Mouse (Mus musculus) small intestine, adult 2 months (tissue): ENCODE results near the gene E130308A19Rik.

Source experiments
- CTCF ChIP-seq: fragments of 200-500 bp; IDR thresholded peaks from 2 replicates; pipeline ENCODE4 v1.5.1; 2012; ENCODE audit warnings: low read depth, mild to moderate bottlenecking, control low read depth, inconsistent platforms, low read length, moderate library complexity, mixed read lengths; ENCODE audit not compliant: insufficient replicate concordance, insufficient read length; ENCODE audit errors: extremely low read depth
- POLR2A ChIP-seq: fragments of 200-500 bp; IDR thresholded peaks from 2 replicates; pipeline ENCODE4 v1.6.1; 2012; ENCODE audit warnings: low read depth, mild to moderate bottlenecking, control low read depth, inconsistent platforms, low read length, moderate library complexity

DNA sequence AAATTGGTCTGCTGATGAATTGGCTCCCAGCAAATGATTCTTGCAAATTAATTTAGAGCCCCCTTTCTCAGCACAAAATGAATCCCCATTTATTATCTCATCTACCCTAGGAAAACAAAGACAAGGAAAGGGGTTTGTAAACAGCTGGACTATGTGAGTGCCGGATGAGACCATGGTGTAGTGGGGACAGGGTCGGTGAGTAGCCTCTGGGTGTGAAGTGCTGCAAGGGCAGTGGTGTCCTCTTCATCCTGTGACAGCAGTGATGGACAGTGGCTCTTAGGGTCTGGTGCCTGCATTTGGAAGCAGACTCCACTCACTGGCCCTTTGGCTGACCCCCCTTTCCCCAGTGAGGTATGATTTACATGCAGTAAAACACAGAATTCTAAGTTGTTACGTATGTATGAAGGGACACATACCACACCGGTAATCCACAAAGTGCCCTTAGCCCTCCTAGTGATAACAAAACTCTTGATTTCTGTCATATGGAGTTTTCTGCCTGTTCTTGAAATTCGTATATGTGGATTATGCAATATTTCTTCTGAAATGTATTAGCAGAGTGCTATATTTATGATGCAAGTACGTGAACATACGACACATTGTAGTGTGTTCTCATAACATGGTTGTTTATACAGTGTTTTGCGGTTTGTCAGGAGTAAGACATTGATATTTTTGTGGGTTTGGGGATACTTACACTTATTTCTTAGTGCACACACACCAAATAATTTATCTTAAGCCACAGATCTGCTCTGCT lies 49.1 kb downstream of the E130308A19Rik start:
- TF ChIP-seq POLR2A (no peak), CTCF (no peak)
